Mouse (Mus musculus) stomach, postnatal 0 days (tissue): ENCODE measurements around the gene Stk4.

Experiments used
- CTCF ChIP-seq: IDR thresholded peaks from 2 replicates; pipeline ENCODE4 v1.5.1; 2016; ENCODE audit warnings: antibody characterized with exemption, low read depth, mild to moderate bottlenecking, moderate library complexity
- EP300 ChIP-seq: optimal IDR thresholded peaks from 2 replicates; pipeline ENCODE3; 2016; ENCODE audit warnings: antibody characterized with exemption

GRCm38 (mm10) chr2:164036520-164037019 lies 33.6 kb upstream of the Stk4 start:
- TF ChIP-seq CTCF (no peak), EP300 (no peak)
